Mouse (Mus musculus) CD4-positive, CD25-positive, alpha-beta regulatory T cell (primary cell): ENCODE data around the gene Olfr734. TPM values are rescaled to one million over a fixed set of nuclear protein-coding genes. Genes with fewer than 3 reads are reported as not detected.

Source experiments
- polyA plus RNA-seq: library from polyadenylated mRNA; unstranded; fragments of 100-300 nt; shearing (Covaris generic); gene quantifications from one replicate; pipeline ENCODE4 v1.2.1, GENCODE M21; 2017

Olfr734 gene
- polyA plus RNA-seq: not detected

GRCm38 (mm10) chr14:50326661-50327060, at the start of gene Olfr734:
Gene Olfr734 (minus strand): TSS chr14:50326761.

DNA sequence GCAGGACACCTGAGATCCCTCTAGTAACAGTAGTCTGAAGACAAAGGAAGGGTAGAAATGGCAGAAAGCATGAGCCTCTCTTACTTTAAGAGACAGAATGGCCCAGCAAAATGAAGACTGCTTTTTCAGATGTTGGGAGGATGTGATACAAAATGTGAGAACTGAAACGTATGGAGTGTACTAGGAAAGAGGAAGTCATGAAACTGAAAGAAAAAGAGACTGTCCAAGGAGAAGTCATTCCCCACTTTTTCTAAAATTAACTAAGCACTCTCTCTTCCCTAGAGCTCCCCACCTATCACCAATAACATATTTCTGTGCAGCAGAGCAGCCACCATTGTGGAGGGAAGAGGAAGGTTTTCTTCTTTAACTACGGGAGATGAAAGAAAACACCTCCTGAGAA, 31.0 kb upstream of the Olfr734 start, which contains the start of gene Tlr11:
Gene Tlr11, plus strand, starts transcription at position 322 of the 400 bp plus-strand sequence.

GRCm38 (mm10) chr14:50348796-50349195, 22.2 kb upstream of the Olfr734 start, which contains the start of gene Olfr735:
Gene Olfr735 (minus strand): TSS chr14:50348872.

DNA sequence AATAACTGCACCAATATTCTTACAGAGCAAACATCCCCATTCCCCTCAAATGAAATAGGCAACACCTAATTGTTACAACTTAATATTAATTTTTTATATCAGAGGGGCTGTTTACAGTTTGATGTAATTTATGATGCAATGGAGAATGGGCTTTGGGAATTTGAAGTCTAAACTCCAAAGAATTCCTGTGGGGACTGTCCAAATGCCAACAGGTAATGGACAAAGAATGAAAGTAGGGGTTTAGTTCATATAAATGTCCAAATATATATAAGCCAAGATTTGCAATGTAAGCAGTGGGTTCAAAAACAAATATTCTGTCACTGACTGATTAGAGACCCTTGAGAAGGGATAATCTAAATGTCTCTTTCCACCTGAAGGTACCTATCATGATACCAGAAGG, 25.1 kb downstream of the Olfr734 start, which contains the start of gene Olfr733:
Gene Olfr733, minus strand, starts transcription at position 101 of the 400 bp plus-strand sequence.

GRCm38 (mm10) chr14:50284106-50284505, 42.5 kb downstream of the Olfr734 start, which contains the start of gene Olfr732:
Gene Olfr732 (minus strand): TSS chr14:50284206.

Other genes starting within 250 kb of the Olfr734 start
- gene Olfr726, start 235.8 kb downstream of the Olfr734 start, polyA plus RNA-seq: not detected
- not detected for gene Olfr727, start 203.6 kb downstream of the Olfr734 start, polyA plus RNA-seq
- 0.04 TPM for gene Olfr728, start 184.1 kb downstream of the Olfr734 start, polyA plus RNA-seq
- 0.12 TPM for gene Olfr729, start 173.9 kb downstream of the Olfr734 start, polyA plus RNA-seq
- gene Olfr730, start 138.6 kb downstream of the Olfr734 start, polyA plus RNA-seq: not detected
- 0.05 TPM for gene Olfr731, start 84.9 kb downstream of the Olfr734 start, polyA plus RNA-seq
- gene Olfr732, start 42.6 kb downstream of the Olfr734 start, polyA plus RNA-seq: not detected
- gene Olfr733, start 25.2 kb downstream of the Olfr734 start, polyA plus RNA-seq: 0.06 TPM
- gene Olfr735, start 22.1 kb upstream of the Olfr734 start, polyA plus RNA-seq: not detected
- gene Tlr11, start 31.2 kb upstream of the Olfr734 start, polyA plus RNA-seq: not detected
- gene Olfr736, start 54.4 kb upstream of the Olfr734 start, polyA plus RNA-seq: not detected
- not detected for gene Olfr738, start 80.8 kb upstream of the Olfr734 start, polyA plus RNA-seq
- gene Olfr739, start 91.9 kb upstream of the Olfr734 start, polyA plus RNA-seq: not detected
- gene Olfr740, start 118.8 kb upstream of the Olfr734 start, polyA plus RNA-seq: not detected
- 0.16 TPM for gene Olfr741, start 146.0 kb upstream of the Olfr734 start, polyA plus RNA-seq
- gene Olfr742, start 176.8 kb upstream of the Olfr734 start, polyA plus RNA-seq: not detected
- gene Olfr743, start 195.1 kb upstream of the Olfr734 start, polyA plus RNA-seq: not detected